Mouse (Mus musculus) liver, embryonic 14.5 days (tissue): ENCODE measurements around the gene St8sia4. TPM values are rescaled to one million over a fixed set of nuclear protein-coding genes. Genes with fewer than 3 reads are reported as not detected.
"Not testable (repeated sequence)": the region's sequence is repeated elsewhere in the genome, so short reads cannot be mapped to it uniquely, and the experiment has no call there.

ENCODE experiments used
- ATAC-seq: fragments of 200-750 bp; cut with Nextera tagmentation; 2 replicates; pipeline ENCODE4 v1.8.0; 2017; ENCODE audit warnings: moderate number of reproducible peaks, mild to moderate bottlenecking, moderate library complexity; ENCODE audit not compliant: insufficient read depth
- DNase-seq, 3 experiments: peaks; one replicate each; pipeline ENCODE4 v3.0.0-alpha.2; 2012 to 2013; ENCODE audit warnings: low read depth in 3 of 3, low spot score in 3 of 3
- H3K27ac ChIP-seq: fragments of 300-500 bp; sonication (generic); 2 replicates; pipeline ENCODE4 v1.5.1; 2014; ENCODE audit warnings: moderate library complexity, mild to moderate bottlenecking, control low read depth, inconsistent platforms
- H3K27me3 ChIP-seq: fragments of 300-500 bp; sonication (generic); 2 replicates; pipeline ENCODE4 v1.6.1; 2014; ENCODE audit warnings: mild to moderate bottlenecking, low read length, moderate library complexity; ENCODE audit not compliant: control insufficient read depth, insufficient read depth
- H3K36me3 ChIP-seq: fragments of 300-500 bp; sonication (generic); replicated peaks from 2 replicates; pipeline ENCODE4 v1.6.1; 2014; ENCODE audit warnings: low read depth; ENCODE audit not compliant: control insufficient read depth, insufficient read depth
- H3K4me1 ChIP-seq, 2 experiments: fragments of 200-500 bp in 1 of 2; fragments of 300-500 bp in 1 of 2; sonication (generic) in 1 of 2; replicated peaks; 2 replicates each; pipeline ENCODE4 v1.6.1; 2012 to 2014; ENCODE audit warnings: antibody characterized with exemption in 1 of 2, inconsistent platforms in 1 of 2, low read length in 1 of 2; ENCODE audit not compliant: control insufficient read depth in 2 of 2, insufficient read depth in 2 of 2
- H3K4me2 ChIP-seq: fragments of 300-500 bp; sonication (generic); 2 replicates; pipeline ENCODE4 v1.6.1; 2014; ENCODE audit warnings: low read depth, mild to moderate bottlenecking, control low read depth, moderate library complexity
- H3K4me3 ChIP-seq, 2 experiments: fragments of 200-500 bp in 1 of 2; fragments of 300-500 bp in 1 of 2; sonication (generic) in 1 of 2; 2 replicates each; pipeline ENCODE4 v1.5.1; 2012 to 2014; ENCODE audit warnings: low read depth in 2 of 2, low read length in 2 of 2, mild to moderate bottlenecking in 2 of 2, control low read depth in 1 of 2, inconsistent platforms in 1 of 2, moderate library complexity in 1 of 2; ENCODE audit not compliant: insufficient read depth in 1 of 2
- H3K9ac ChIP-seq: fragments of 300-500 bp; sonication (generic); replicated peaks from 2 replicates; pipeline ENCODE4 v1.6.1; 2014; ENCODE audit warnings: mild to moderate bottlenecking, control low read depth, moderate library complexity
- H3K9me3 ChIP-seq: fragments of 300-500 bp; sonication (generic); 2 replicates; pipeline ENCODE4 v1.6.1; 2016; ENCODE audit warnings: low read length, mixed read lengths; ENCODE audit not compliant: control insufficient read depth
- CTCF ChIP-seq: IDR thresholded peaks from 2 replicates; pipeline ENCODE4 v1.5.1; 2016; ENCODE audit warnings: antibody characterized with exemption, low read depth, control low read depth
- EP300 ChIP-seq: IDR thresholded peaks from 2 replicates; pipeline ENCODE4 v1.6.1; 2016; ENCODE audit warnings: antibody characterized with exemption, low read depth
- WGBS: fragments of 180-500 bp; shearing (Covaris S2); extraction: QIAGEN DNeasy Blood & Tissue Kit; methylation state at CpG from one replicate; pipeline ENCODE4 v1.1.7; 2014; ENCODE audit not compliant: insufficient replicate concordance; 5-methylcytosine and 5-hydroxymethylcytosine counted together
- polyA plus RNA-seq, 2 experiments: library from polyadenylated mRNA; depleted of rRNA in 1 of 2; stranded (reverse) in 1 of 2; unstranded in 1 of 2; fragments of >200 nt; fragmentation: Nextera tagmentation in 1 of 2; extraction: Ambion mirVana in 1 of 2; gene quantifications; 2 replicates each; pipeline versions ENCODE4 v1.2.1 to v1.2.3; 2012 to 2014

St8sia4 gene
- polyA plus RNA-seq, 2 experiments: 0.70 to 1.9 TPM

DNA sequence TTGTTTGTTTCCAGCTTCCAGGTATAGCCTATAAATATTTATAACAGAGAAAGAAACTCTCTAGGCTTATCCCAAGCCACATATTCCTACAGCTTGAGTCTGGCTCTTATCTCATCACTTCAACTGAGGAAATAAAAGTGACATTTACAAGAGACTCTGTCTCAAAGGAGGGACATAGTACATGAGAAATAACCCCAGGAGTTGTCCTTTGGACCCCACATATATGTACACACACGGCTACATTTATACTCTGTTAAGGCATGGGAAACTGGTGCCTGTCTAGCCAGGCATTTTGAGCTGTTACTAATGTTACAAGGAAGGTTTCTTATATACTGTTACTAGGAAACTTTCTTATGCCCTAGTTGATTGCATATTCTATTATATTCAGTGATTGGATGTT, 84.1 kb downstream of the St8sia4 start:
- no peak overlapping the region for H3K4me3 ChIP-seq
- H3K4me1 ChIP-seq: no peaks in the 10 kb centered on the region
- ATAC-seq (no peak), DNase-seq (no peak)
- H3K4me2 ChIP-seq: no peak overlapping the region
- H3K9me3 ChIP-seq: no peaks in the 10 kb centered on the region
- WGBS: 52% methylated on average over 1 of the region's 1 CpGs
- no peak overlapping the region for H3K9ac ChIP-seq
- H3K36me3 ChIP-seq: no peaks in the 10 kb centered on the region
- TF ChIP-seq EP300 (no peak), CTCF (no peak)
- no peaks in the 10 kb centered on the region for H3K27me3 ChIP-seq
- no peak overlapping the region for H3K27ac ChIP-seq

DNA sequence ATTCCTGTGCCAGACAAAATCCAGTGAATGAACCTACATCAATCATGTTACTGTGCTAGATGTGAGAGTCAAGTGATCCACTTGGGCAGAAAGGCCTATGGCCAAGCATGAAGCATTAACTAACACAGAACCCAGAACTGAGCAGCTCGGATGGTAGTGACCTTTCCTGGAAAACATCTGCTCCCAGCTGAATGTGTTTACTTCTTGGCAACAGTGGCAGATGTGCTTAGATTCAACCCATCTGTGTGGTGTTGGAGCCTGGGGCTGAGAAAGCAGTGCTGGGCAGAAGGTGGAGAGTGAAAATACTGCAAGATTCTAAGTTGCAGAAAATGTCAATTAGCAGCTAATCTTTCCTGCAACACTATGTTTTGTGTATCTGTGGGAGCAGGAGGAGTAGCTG, 85.1 kb downstream of the St8sia4 start:
- Histone ChIP-seq H3K4me1 (no peaks in the 10 kb centered on the region), H3K9me3 (no peaks in the 10 kb centered on the region), H3K4me2 (no peak overlapping the region), H3K27me3 (no peaks in the 10 kb centered on the region), H3K9ac (no peak overlapping the region), H3K27ac (no peak overlapping the region), H3K36me3 (no peaks in the 10 kb centered on the region), H3K4me3 (no peak overlapping the region)
- WGBS: 43% methylated on average over 1 of the region's 1 CpGs
- ATAC-seq: no peak
- TF ChIP-seq CTCF: no peak
- TF ChIP-seq EP300: no peak
- DNase-seq: no peak

DNA sequence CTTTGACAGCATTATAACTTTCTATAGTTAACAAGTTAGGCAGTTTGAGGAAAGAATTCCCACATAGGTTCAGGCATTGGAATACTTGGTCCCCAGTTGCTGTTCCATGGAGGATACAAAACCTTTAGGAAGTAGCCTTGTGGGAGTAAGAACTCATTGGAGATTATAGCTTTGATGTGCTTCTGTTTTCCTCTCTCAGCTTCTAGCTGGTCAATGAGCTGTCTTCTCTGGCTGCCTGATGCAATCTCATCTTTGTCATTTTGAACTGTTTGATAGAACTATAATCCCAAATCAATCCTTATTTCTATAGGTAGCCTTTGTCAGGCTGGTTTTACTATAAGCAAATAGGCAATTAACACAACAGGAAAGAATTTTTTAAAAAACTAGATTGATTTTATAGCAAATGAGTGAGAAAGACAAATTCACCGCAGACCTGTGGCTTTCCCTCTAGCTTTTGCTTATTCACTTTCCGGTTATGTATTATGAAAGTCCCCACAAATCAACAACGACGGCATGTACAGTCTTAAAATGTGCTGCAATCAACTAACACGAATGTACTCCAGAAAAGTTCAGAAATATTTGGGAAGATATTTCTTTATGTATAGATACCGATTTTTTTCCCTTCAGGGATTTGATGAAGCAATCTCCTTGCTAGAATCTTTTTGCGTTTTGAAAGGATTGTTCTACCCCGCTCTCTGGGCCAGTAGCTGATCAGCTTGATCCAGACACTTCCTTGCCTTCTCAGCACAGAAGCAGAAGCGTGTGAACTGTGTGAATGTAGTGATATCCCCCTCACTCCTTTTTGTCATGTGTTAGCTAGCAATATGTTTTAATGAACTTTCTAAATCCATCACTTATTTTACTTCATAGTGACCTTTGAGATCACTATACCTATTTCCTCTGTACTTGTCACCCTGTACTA, 94.5 kb downstream of the St8sia4 start:
- H3K4me3 ChIP-seq: no peak overlapping the region
- H3K9ac ChIP-seq: no peak overlapping the region
- DNase-seq (no peak), ATAC-seq (no peak)
- H3K27me3 ChIP-seq: no peaks in the 10 kb centered on the region
- WGBS: 59% methylated on average over 9 of the region's 9 CpGs
- TF ChIP-seq EP300 (no peak), CTCF (no peak)
- no peaks in the 10 kb centered on the region for H3K9me3 ChIP-seq
- H3K4me1 ChIP-seq: no peaks in the 10 kb centered on the region
- H3K27ac ChIP-seq: no peak overlapping the region
- H3K4me2 ChIP-seq: no peak overlapping the region
- no peaks in the 10 kb centered on the region for H3K36me3 ChIP-seq

DNA sequence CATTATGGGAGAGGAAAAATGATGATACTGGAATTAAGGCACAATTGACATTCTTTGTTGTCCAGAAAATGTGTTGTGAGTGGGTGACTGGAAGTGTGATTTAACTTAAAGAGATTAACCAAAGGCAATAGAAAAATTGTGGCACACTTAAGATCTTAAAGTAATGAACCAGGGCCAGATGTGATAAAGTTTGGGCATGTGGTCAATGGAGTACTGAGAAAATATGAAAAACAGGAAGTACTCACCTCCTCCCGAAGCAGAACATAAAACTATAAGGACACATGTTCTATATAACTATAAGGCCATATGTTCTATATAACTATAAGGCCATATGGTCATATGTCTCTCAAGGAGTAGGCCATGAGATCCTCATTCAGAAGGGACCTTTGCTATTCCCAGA, 96.3 kb downstream of the St8sia4 start:
- no peak overlapping the region for H3K27ac ChIP-seq
- no peaks in the 10 kb centered on the region for H3K36me3 ChIP-seq
- H3K4me1 ChIP-seq: no peaks in the 10 kb centered on the region
- no peak for DNase-seq
- H3K27me3 ChIP-seq: no peaks in the 10 kb centered on the region
- no peak overlapping the region for H3K4me2 ChIP-seq
- ATAC-seq: no peak
- WGBS: 11% methylated on average over 1 of the region's 1 CpGs
- H3K4me3 ChIP-seq: no peak overlapping the region
- no peak for TF ChIP-seq EP300
- TF ChIP-seq CTCF: no peak
- no peak overlapping the region for H3K9ac ChIP-seq
- no peaks in the 10 kb centered on the region for H3K9me3 ChIP-seq

DNA sequence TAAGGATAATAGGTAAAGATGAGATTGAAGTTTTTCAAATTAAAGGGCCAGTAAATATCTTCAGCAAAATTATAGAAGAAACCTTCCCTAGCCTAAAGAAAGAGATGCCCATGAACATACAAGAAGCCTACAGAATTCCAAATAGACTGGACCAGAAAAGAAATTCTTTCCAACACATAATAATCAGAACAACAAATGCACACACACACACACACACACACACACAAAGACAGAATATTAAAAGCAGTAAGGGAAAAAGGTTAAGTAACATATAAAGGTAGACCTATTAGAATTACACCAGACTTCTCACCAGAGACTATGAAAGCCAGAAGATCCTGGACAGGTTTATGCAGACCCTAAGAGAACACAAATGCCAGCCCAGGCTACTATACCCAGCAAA, 112.8 kb downstream of the St8sia4 start:
- not testable (repeated sequence) for DNase-seq, H3K27ac ChIP-seq, H3K4me2 ChIP-seq, H3K36me3 ChIP-seq, H3K9me3 ChIP-seq, H3K4me3 ChIP-seq, ATAC-seq, H3K4me1 ChIP-seq, H3K9ac ChIP-seq, H3K27me3 ChIP-seq
